Mouse (Mus musculus): ENCODE results near the gene Srp54c. TPM values are rescaled to one million over a fixed set of nuclear protein-coding genes. Genes with fewer than 3 reads are reported as not detected.
"Not testable (repeated sequence)": the region's sequence is repeated elsewhere in the genome, so short reads cannot be mapped to it uniquely, and the experiment has no call there.

Srp54c gene
- polyA plus RNA-seq, 1 experiment from 2014 or later: 75.1 TPM

DNA sequence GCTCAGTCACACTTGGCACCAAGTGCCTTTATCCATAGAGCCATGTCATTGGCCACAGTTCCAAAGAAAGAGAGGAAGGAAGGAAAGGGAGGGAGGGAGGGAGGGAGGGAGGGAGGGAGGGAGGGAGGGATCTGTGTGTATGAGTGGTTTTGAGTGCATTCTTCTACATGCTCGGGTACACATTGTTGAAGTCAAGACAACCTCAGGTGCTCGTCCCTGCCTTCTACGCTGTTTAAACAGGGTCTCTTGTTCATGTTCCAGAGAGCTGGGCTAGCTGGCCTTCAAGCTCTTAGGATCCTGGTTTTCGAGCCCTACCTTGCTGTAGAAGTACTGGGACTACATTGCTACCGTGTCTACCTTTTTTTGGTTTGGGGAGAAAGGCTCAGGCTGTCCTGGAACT, 33.4 kb downstream of the Srp54c start:
- H3K9me3 ChIP-seq (ENCODE audit: control insufficient read depth, low read length); H3K27ac ChIP-seq (ENCODE audit: low read depth, low read length); H3K27me3 ChIP-seq (ENCODE audit: control insufficient read depth, insufficient read depth, low read length); ATAC-seq (ENCODE audit: low FRiP score); H3K4me2 ChIP-seq (replicated peaks; ENCODE audit: low read depth, low read length); H3K4me1 ChIP-seq (replicated peaks; ENCODE audit: control insufficient read depth, insufficient read depth, low read length); H3K9ac ChIP-seq (ENCODE audit: low read depth, low read length); H3K36me3 ChIP-seq (ENCODE audit: control insufficient read depth, insufficient read depth, low read length); DNase-seq (ENCODE audit: low spot score); H3K4me3 ChIP-seq (ENCODE audit: low read depth, low read length): not testable (repeated sequence)
- WGBS: no CpG with 5 or more reads among the region's 5 CpGs

DNA sequence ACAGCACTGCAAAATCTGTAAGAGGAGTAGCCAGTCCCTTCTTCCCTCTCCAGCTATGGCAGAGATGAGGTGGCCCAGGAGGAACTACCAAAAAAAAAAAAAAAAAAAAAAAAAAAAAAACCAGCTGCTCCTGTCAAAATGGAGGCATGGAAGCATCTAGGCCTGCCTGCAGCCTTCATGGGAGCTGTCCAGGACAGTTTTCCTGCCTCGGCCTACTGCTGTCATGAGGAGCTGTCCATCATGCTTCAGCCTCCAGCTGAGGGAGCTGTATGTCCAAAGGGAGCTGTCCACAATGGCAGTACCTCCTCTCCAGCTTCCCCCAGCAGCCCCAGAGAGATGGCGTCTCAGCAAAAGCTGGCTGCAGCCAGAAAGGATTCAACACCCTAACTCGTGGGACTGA, 42.3 kb downstream of the Srp54c start:
- H3K9ac ChIP-seq (ENCODE audit: low read depth, low read length): no peak overlapping the region
- 79% methylated on average over 3 of the region's 3 CpGs for WGBS
- H3K27ac ChIP-seq (ENCODE audit: low read depth, low read length): no peak overlapping the region
- no peak for ATAC-seq (ENCODE audit: low FRiP score)
- no peaks in the 10 kb centered on the region for H3K36me3 ChIP-seq (ENCODE audit: control insufficient read depth, insufficient read depth, low read length)
- no peak for DNase-seq (ENCODE audit: low spot score)
- no peak overlapping the region for H3K4me3 ChIP-seq (ENCODE audit: low read depth, low read length)
- H3K4me1 ChIP-seq (replicated peaks; ENCODE audit: control insufficient read depth, insufficient read depth, low read length): no peaks in the 10 kb centered on the region
- no peak overlapping the region for H3K4me2 ChIP-seq (replicated peaks; ENCODE audit: low read depth, low read length)
- H3K9me3 ChIP-seq (ENCODE audit: control insufficient read depth, low read length): no peaks in the 10 kb centered on the region
- no peaks in the 10 kb centered on the region for H3K27me3 ChIP-seq (ENCODE audit: control insufficient read depth, insufficient read depth, low read length)

DNA sequence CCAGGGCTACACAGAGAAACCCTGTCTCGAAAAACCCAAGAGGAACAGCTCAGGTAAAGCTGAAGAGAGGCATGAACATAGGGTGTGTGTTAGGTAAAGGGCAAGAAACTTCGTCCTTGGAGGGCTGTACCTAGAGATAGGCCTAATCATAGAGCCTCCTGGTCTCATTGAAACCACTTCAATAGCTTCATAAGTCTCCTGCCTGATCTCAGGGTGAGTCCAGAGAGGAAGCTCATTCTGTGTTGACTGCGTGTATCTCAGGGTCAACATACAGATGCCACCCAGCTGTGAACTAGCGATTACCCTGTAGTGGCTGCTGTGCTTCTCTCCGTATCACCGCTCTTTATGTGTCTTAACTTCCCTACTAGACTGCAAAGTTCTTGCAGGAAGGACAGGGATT, 47.6 kb downstream of the Srp54c start:
- not testable (repeated sequence) for H3K4me3 ChIP-seq (ENCODE audit: low read depth, low read length); DNase-seq (ENCODE audit: low spot score); H3K4me2 ChIP-seq (replicated peaks; ENCODE audit: low read depth, low read length); H3K9ac ChIP-seq (ENCODE audit: low read depth, low read length); H3K27me3 ChIP-seq (ENCODE audit: control insufficient read depth, insufficient read depth, low read length); H3K27ac ChIP-seq (ENCODE audit: low read depth, low read length); H3K36me3 ChIP-seq (ENCODE audit: control insufficient read depth, insufficient read depth, low read length); H3K4me1 ChIP-seq (replicated peaks; ENCODE audit: control insufficient read depth, insufficient read depth, low read length); H3K9me3 ChIP-seq (ENCODE audit: control insufficient read depth, low read length); ATAC-seq (ENCODE audit: low FRiP score)
- 98% methylated on average over 3 of the region's 6 CpGs for WGBS

DNA sequence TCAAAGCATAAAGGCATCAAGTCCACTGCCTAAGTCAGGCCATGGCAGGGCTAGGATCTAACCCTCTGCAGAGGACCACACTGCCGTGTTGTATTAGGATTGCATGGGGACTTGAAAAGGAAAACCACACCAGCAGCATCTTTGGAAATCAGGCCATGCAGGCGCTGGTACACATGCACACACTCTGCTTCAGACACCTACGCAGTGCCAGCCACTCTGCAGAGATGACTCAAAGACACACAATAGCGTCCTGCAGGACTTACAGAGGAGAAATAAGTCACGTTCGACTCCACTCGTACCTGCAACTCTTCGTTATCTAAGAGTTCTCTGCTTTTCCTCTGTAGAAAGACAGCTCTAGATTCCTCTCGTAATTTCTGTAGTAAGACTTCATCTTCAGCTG, 68.1 kb downstream of the Srp54c start:
- Histone ChIP-seq H3K4me2 (replicated peaks; ENCODE audit: low read depth, low read length) (no peak overlapping the region), H3K9ac (ENCODE audit: low read depth, low read length) (no peak overlapping the region), H3K9me3 (ENCODE audit: control insufficient read depth, low read length) (no peaks in the 10 kb centered on the region), H3K4me1 (replicated peaks; ENCODE audit: control insufficient read depth, insufficient read depth, low read length) (peaks cover 3% of the 10 kb centered on the region; the same call in 1 of the 2 replicates), H3K27ac (ENCODE audit: low read depth, low read length) (no peak overlapping the region), H3K27me3 (ENCODE audit: control insufficient read depth, insufficient read depth, low read length) (no peaks in the 10 kb centered on the region), H3K4me3 (ENCODE audit: low read depth, low read length) (no peak overlapping the region), H3K36me3 (ENCODE audit: control insufficient read depth, insufficient read depth, low read length) (peaks cover 10% of the 10 kb centered on the region)
- DNase-seq (ENCODE audit: low spot score): no peak
- no peak for ATAC-seq (ENCODE audit: low FRiP score)
- WGBS: 94% methylated on average over 9 of the region's 9 CpGs

DNA sequence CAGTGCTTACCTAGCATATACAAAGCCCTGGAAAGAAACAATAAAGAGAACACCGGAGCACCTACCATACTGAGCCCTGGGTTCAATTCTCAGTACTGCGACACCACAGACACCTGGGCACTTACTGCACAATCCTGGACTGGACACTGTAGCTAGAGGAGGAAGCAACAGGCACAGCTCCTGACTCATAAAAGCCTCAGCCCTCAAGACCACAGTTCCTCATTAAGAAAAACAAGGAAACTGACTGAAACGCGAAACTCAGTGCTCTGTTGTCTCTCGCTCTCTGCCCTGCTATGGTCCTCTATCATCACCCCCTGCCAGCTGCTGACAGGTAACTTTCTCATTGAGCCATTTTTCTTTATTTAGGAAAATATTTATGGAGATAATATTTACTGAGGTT, 69.4 kb downstream of the Srp54c start, which contains the start of gene 1110008L16Rik:
1110008L16Rik (plus strand) TSS at position 242 of the 400 bp plus-strand sequence.
- no peak for ATAC-seq (ENCODE audit: low FRiP score)
- H3K4me3 ChIP-seq (ENCODE audit: low read depth, low read length): no peak within 1 kb of the TSS
- peaks cover 10% of the 10 kb centered on the region for H3K36me3 ChIP-seq (ENCODE audit: control insufficient read depth, insufficient read depth, low read length)
- no peak within 1 kb of the TSS for H3K9ac ChIP-seq (ENCODE audit: low read depth, low read length)
- H3K4me1 ChIP-seq (replicated peaks; ENCODE audit: control insufficient read depth, insufficient read depth, low read length): peaks cover 3% of the 10 kb centered on the region; the same call in 1 of the 2 replicates
- no peaks in the 10 kb centered on the region for H3K9me3 ChIP-seq (ENCODE audit: control insufficient read depth, low read length)
- no peaks in the 10 kb centered on the region for H3K27me3 ChIP-seq (ENCODE audit: control insufficient read depth, insufficient read depth, low read length)
- 76% methylated on average over 5 of the region's 5 CpGs for WGBS
- no peak within 1 kb of the TSS for H3K4me2 ChIP-seq (replicated peaks; ENCODE audit: low read depth, low read length)
- no peak within 1 kb of the TSS for H3K27ac ChIP-seq (ENCODE audit: low read depth, low read length)
- no peak for DNase-seq (ENCODE audit: low spot score)

DNA sequence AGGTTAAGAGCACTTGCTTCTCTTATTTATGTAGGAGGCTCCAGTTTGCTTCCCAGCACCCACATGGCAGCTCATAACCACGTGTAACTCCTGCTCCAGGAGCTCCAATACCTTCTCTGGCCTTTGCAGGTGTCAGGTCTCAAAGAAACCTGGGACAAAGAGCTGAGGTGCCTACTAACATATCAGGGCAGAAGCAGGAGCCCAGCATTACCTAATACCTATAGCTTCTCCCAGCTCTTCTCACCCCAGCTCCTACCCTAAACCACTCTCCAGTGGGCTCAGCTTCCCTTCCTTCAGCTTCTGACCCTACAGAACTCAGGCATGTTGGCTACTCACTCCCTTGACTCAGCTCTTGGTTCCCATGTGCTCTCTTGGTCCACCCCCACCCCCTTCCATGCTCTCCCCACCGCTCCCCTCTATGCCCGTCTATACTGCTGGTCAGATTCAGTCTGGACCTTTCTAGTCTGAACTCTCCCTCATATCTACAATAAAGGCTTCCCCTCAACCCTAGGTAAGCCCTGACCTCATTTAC, 70.9 kb downstream of the Srp54c start:
- 86% methylated on average over 3 of the region's 3 CpGs for WGBS
- H3K36me3 ChIP-seq (ENCODE audit: control insufficient read depth, insufficient read depth, low read length): peaks cover 6% of the 10 kb centered on the region; the same call in 1 of the 2 replicates
- ATAC-seq (ENCODE audit: low FRiP score): no peak
- no peaks in the 10 kb centered on the region for H3K9me3 ChIP-seq (ENCODE audit: control insufficient read depth, low read length)
- no peak overlapping the region for H3K9ac ChIP-seq (ENCODE audit: low read depth, low read length)
- peak overlapping the region; percentile 66 for H3K4me3 ChIP-seq (ENCODE audit: low read depth, low read length)
- H3K27me3 ChIP-seq (ENCODE audit: control insufficient read depth, insufficient read depth, low read length): no peaks in the 10 kb centered on the region
- H3K4me2 ChIP-seq (replicated peaks; ENCODE audit: low read depth, low read length): peak overlapping the region; percentile 72
- peaks cover 3% of the 10 kb centered on the region; the same call in 1 of the 2 replicates for H3K4me1 ChIP-seq (replicated peaks; ENCODE audit: control insufficient read depth, insufficient read depth, low read length)
- no peak for DNase-seq (ENCODE audit: low spot score)
- H3K27ac ChIP-seq (ENCODE audit: low read depth, low read length): no peak overlapping the region

DNA sequence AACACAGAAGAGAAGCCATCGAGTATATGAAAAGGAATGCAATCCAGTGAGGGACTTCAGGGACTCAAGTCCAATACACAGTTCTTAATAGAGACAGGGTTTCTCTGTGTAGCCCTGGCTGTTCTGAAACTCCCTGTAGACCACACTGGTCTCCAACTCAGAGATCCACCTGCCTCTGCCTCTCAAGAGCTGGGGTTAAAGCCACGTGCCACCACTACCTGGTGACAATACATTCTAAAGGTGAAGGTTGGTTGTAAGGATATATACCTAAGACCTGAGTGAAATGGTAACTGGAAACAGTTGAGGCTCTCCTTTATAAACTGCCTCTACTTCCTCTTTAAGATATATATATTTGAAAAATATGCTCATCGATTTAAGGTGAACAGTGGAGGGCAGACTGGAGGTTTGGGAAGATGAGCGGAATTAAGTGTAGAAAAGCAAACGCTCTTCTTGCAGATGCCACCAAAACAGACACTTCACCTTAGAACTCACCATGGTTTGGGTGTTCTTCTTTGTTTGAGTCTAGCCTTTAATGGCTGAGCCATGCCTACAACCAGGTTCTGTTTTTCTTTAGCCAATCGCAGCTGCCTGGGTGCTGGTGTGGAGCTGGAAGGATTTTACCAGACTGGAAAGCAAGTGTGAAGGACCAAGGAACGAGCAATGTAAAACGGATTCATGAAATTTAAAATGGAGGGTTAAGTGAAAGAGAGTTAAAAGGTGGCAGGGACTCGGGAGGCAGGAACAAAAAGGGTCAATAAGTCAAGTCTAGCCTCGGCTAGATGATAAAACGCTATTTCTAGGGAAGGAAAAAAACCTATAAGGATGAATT, 71.7 kb downstream of the Srp54c start:
- peak overlapping the region; percentile 79 for H3K9ac ChIP-seq (ENCODE audit: low read depth, low read length)
- H3K4me2 ChIP-seq (replicated peaks; ENCODE audit: low read depth, low read length): peak overlapping the region; percentile 72
- 52% methylated on average over 11 of the region's 11 CpGs for WGBS
- H3K27ac ChIP-seq (ENCODE audit: low read depth, low read length): no peak overlapping the region
- H3K36me3 ChIP-seq (ENCODE audit: control insufficient read depth, insufficient read depth, low read length): peaks cover 5% of the 10 kb centered on the region; the same call in 1 of the 2 replicates
- peak overlapping the region; percentile 66 for H3K4me3 ChIP-seq (ENCODE audit: low read depth, low read length)
- no peaks in the 10 kb centered on the region for H3K27me3 ChIP-seq (ENCODE audit: control insufficient read depth, insufficient read depth, low read length)
- peaks cover 3% of the 10 kb centered on the region; the same call in 1 of the 2 replicates for H3K4me1 ChIP-seq (replicated peaks; ENCODE audit: control insufficient read depth, insufficient read depth, low read length)
- H3K9me3 ChIP-seq (ENCODE audit: control insufficient read depth, low read length): no peaks in the 10 kb centered on the region
- peak; percentile 42 for DNase-seq (ENCODE audit: low spot score)
- no peak for ATAC-seq (ENCODE audit: low FRiP score)

DNA sequence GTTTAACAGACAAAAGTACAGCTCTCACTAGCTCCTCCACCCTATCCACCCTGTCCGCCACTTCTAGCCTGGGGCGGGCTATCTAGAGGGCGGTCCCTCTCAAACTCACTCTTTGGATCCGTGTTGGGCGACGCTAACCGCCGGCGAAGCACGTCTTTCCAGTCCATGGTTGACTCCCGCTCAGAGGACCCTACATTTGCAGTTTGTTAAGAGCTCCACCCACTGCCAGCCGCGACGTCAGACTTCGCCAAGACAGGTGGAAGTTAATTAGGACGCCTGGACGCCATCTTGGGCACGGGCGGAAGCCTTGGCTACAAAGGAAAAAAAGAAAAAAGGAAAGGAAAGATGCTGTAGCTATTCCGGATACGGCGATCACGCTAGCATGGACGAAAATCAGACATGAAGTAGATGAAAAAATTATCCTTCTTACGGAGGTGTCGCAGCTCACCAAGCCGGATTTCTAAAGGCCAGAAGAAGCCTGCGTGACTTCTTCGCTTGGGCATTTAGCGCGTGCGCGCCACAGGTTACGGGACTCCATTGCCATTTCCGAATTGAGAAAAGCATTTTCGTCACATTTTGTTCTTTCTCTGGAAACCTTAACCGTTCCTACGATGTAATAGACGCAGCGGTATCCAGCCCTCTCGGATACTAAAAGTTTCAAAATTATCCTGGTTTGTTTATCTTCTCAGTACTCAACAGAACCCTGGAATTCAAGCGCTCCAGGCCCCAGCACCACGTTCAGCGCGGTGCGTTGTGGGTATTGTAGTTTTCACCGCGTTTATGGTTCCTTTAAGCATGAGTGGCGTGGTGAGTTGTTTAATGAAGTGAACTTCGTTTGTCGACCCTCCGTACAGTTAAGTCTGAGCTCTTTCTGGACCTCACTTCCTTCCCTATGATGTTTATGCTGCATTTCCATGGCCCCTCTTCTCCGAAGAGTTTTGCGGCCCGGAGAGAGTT, 72.8 kb downstream of the Srp54c start, which contains the start of gene Ppp2r3c:
Ppp2r3c (minus strand) TSS at position 514 of the 957 bp plus-strand sequence.
- ATAC-seq (ENCODE audit: low FRiP score): peak; percentile 92

More for the DNA sequence above, 72.8 kb downstream of the Srp54c start, which contains the start of gene Ppp2r3c:
- H3K9me3 ChIP-seq (ENCODE audit: control insufficient read depth, low read length): no peaks in the 10 kb centered on the region
- WGBS: under 1% methylated on average over 55 of the region's 55 CpGs
- H3K9ac ChIP-seq (ENCODE audit: low read depth, low read length): peak within 1 kb of the TSS; percentile 79
- H3K36me3 ChIP-seq (ENCODE audit: control insufficient read depth, insufficient read depth, low read length): no peaks in the 10 kb centered on the region
- H3K4me3 ChIP-seq (ENCODE audit: low read depth, low read length): peak within 1 kb of the TSS; percentile 66
- peak; percentile 91 for DNase-seq (ENCODE audit: low spot score)
- peak within 1 kb of the TSS; percentile 78 for H3K27ac ChIP-seq (ENCODE audit: low read depth, low read length)
- H3K4me2 ChIP-seq (replicated peaks; ENCODE audit: low read depth, low read length): peak within 1 kb of the TSS; percentile 72
- no peaks in the 10 kb centered on the region for H3K27me3 ChIP-seq (ENCODE audit: control insufficient read depth, insufficient read depth, low read length)
- H3K4me1 ChIP-seq (replicated peaks; ENCODE audit: control insufficient read depth, insufficient read depth, low read length): peaks cover 3% of the 10 kb centered on the region; the same call in 1 of the 2 replicates
